Mouse (Mus musculus) olfactory bulb, adult 2 months (tissue): ENCODE measurements around the gene Fgf7. TPM values are rescaled to one million over a fixed set of nuclear protein-coding genes. Genes with fewer than 3 reads are reported as not detected.

Experiments used
- H3K27ac ChIP-seq: fragments of 200-500 bp; 2 replicates; pipeline ENCODE4 v1.5.1; 2012; ENCODE audit warnings: low read depth, low read length; ENCODE audit not compliant: insufficient read depth
- H3K4me1 ChIP-seq: fragments of 200-500 bp; 2 replicates; pipeline ENCODE4 v1.6.1; 2012; ENCODE audit warnings: low read length; ENCODE audit not compliant: control insufficient read depth, insufficient read depth
- H3K4me3 ChIP-seq: fragments of 200-500 bp; 2 replicates; pipeline ENCODE4 v1.5.1; 2012; ENCODE audit warnings: mild to moderate bottlenecking, low read depth, low read length, moderate library complexity; ENCODE audit not compliant: insufficient read depth
- CTCF ChIP-seq: fragments of 200-500 bp; IDR thresholded peaks from 2 replicates; pipeline ENCODE4 v1.5.1; 2012; ENCODE audit warnings: low read depth, mild to moderate bottlenecking, low read length, moderate library complexity; ENCODE audit not compliant: insufficient read depth
- POLR2A ChIP-seq: fragments of 200-500 bp; IDR thresholded peaks from 2 replicates; pipeline ENCODE4 v1.6.1; 2012; ENCODE audit warnings: mild to moderate bottlenecking, low read depth, low read length, moderate library complexity; ENCODE audit not compliant: insufficient read depth
- WGBS: fragments of 180-500 bp; shearing (Covaris S2); methylation state at CpG from one replicate; pipeline ENCODE4 v1.1.7; 2018; 5-methylcytosine and 5-hydroxymethylcytosine counted together
- polyA plus RNA-seq: library from polyadenylated mRNA; stranded (reverse); fragments of >200 nt; gene quantifications from 2 replicates; pipeline ENCODE4 v1.2.4, GENCODE M21; 2012; ENCODE audit warnings: low replicate concordance; ENCODE audit not compliant: missing spikeins, insufficient read depth, insufficient read length

The Fgf7 gene
- polyA plus RNA-seq, 1 experiment: not detected

- WGBS: 79% methylated on average over 5 of the region's 5 CpGs
- Histone ChIP-seq H3K27ac (no peak overlapping the region), H3K4me1 (no peaks in the 10 kb centered on the region), H3K4me3 (no peak overlapping the region)
- no peak for TF ChIP-seq POLR2A
- no peak for TF ChIP-seq CTCF
Observed at GRCm38 (mm10) chr2:126053657-126054056, 19.2 kb downstream of the Fgf7 start.

DNA sequence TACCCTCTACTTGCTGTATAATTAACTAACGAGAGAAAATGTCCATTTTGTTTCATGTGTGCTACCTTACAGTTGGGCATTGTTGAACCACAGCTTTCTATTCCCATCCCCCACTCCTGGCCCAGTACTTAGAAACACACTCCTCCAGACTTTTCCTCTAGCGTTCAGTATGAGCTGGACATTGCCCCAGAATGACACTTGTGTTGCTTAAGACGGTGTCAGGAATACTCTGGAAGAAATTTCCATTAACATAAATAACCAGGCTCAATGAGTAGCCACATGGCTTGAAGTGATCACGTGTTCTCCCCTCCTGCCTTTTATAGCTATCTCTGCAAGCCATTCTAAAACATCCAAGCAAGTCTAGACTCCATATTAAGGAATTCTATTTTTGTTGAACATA is 26.1 kb downstream of the Fgf7 start:
- H3K27ac ChIP-seq: no peak overlapping the region
- WGBS: 30% methylated on average over 4 of the region's 4 CpGs
- H3K4me1 ChIP-seq: 0 out of 2 replicates have a peak, but pooled peaks cover 2% of the 10 kb centered on the region
- H3K4me3 ChIP-seq: no peak overlapping the region
- TF ChIP-seq CTCF (no peak), POLR2A (no peak)

GRCm38 (mm10) chr2:126061037-126061773 is 26.7 kb downstream of the Fgf7 start:
- no peak for TF ChIP-seq POLR2A
- TF ChIP-seq CTCF: no peak
- H3K4me1 ChIP-seq: 0 out of 2 replicates have a peak, but pooled peaks cover 2% of the 10 kb centered on the region
- H3K4me3 ChIP-seq: no peak overlapping the region
- no peak overlapping the region for H3K27ac ChIP-seq
- 34% methylated on average over 17 of the region's 17 CpGs for WGBS

DNA sequence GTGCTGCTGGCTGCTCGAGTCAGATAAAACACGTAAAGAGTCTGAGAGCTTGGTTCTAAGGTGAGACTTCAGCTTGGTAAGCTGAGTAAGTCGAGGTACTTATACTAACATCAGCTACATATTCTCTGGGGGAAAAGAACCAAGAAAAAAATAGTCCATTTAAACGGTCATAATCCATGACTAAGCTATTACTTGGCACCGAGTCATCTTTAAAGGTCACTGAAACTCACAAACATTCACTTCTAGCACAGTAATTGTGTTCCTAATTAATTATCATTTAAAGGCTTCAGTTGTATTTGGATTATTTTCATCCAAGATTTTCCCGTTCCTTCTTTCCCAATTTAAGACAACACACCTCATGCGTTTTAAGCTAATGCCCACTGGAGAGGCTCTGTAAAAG is 28.4 kb downstream of the Fgf7 start:
- TF ChIP-seq CTCF: no peak
- TF ChIP-seq POLR2A: no peak
- Histone ChIP-seq H3K4me1 (0 out of 2 replicates have a peak, but pooled peaks cover 2% of the 10 kb centered on the region), H3K4me3 (no peak overlapping the region), H3K27ac (no peak overlapping the region)
- 68% methylated on average over 7 of the region's 7 CpGs for WGBS

- no peak for TF ChIP-seq CTCF
- no peak for TF ChIP-seq POLR2A
- H3K4me1 ChIP-seq: 0 out of 2 replicates have a peak, but pooled peaks cover 2% of the 10 kb centered on the region
- no peak overlapping the region for H3K27ac ChIP-seq
- no peak overlapping the region for H3K4me3 ChIP-seq
- 64% methylated on average over 2 of the region's 2 CpGs for WGBS
Observed at GRCm38 (mm10) chr2:126064814-126065213, 30.4 kb downstream of the Fgf7 start.

DNA sequence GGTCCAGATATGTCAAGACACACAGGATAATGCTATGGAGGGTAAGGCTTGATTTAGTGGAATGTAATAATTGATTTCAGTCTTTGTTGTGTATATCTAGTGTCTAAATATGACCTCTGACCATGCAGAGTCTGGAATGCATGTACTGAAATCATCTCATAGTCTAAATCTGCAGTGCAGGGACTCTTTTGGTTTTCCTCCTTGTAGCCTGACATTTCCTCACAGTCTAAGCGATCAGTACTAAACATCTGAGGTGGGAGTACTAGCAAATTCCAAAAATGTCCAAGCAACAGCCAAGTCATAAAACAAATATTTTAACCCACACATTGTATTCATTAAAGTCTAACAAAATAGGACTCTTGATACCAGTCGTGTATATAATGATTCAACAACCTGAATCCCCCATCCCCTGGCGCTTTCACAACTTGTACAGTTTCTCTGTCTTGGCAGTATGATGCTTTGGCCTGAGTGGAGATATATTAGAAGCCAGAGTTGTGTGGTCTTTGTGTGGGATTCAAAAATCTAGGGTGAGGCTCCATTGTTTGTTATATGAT is 30.9 kb downstream of the Fgf7 start:
- 94% methylated on average over 3 of the region's 3 CpGs for WGBS
- TF ChIP-seq POLR2A (no peak), CTCF (no peak)
- Histone ChIP-seq H3K27ac (no peak overlapping the region), H3K4me1 (0 out of 2 replicates have a peak, but pooled peaks cover 2% of the 10 kb centered on the region), H3K4me3 (no peak overlapping the region)

GRCm38 (mm10) chr2:126069740-126070139 is 35.3 kb downstream of the Fgf7 start:
- H3K4me3 ChIP-seq: no peak overlapping the region
- 76% methylated on average over 1 of the region's 1 CpGs for WGBS
- TF ChIP-seq CTCF: no peak
- no peak for TF ChIP-seq POLR2A
- H3K27ac ChIP-seq: no peak overlapping the region
- H3K4me1 ChIP-seq: no peaks in the 10 kb centered on the region

DNA sequence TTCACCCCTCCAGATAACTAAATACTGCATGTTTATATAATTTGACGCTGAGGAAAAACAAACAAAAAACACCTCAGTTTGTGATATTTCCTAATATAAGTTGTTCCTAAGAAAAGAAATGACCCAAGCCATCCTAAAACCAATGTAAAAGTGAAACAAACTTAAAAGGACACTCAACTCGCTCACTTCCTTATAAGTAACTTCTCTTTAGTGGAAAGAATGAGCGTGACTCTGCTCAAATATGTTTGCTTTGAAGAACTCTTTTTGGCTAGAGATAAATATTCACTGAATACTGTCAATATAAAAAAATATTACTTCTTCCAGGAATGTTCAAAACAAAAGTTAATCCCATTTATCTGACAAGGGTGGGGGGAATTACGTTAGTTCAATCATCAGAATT is 39.3 kb downstream of the Fgf7 start:
- 94% methylated on average over 4 of the region's 4 CpGs for WGBS
- H3K4me1 ChIP-seq: no peaks in the 10 kb centered on the region
- no peak overlapping the region for H3K27ac ChIP-seq
- no peak for TF ChIP-seq POLR2A
- no peak for TF ChIP-seq CTCF
- no peak overlapping the region for H3K4me3 ChIP-seq

- TF ChIP-seq CTCF: no peak
- TF ChIP-seq POLR2A: no peak
- 93% methylated on average over 6 of the region's 6 CpGs for whole genome bisulfite sequencing
- H3K4me3 ChIP-seq: no peak overlapping the region
Observed at GRCm38 (mm10) chr2:126076506-126076905, 42.0 kb downstream of the Fgf7 start.

More at GRCm38 (mm10) chr2:126076506-126076905, 42.0 kb downstream of the Fgf7 start:
- no peaks in the 10 kb centered on the region for H3K4me1 ChIP-seq
- no peak overlapping the region for H3K27ac ChIP-seq
